Comparison of ENCODE assay signal across 24 mouse cellular contexts in genomic region chr5:34220001-34220400, GRCm38 (mm10). TPM values are rescaled to one million over a fixed set of nuclear protein-coding genes. Genes with fewer than 3 reads are reported as not detected.
"Had no signal": no experiment of that assay in that cellular context is flagged by ENCODE, and none has a peak within 500 bp of the region (broad histone marks: within the 10 kb centered on the region; RNA-seq: fewer than 3 reads in every experiment).

No protein-coding gene starts in this region.

- H3K4me1 ChIP-seq: liver, embryonic 15.5 days; midbrain, embryonic 10.5 days; midbrain, embryonic 12.5 days; neural tube, embryonic 13.5 days; neural tube, embryonic 15.5 days had no signal

- H3K27ac ChIP-seq: liver, embryonic 15.5 days; lung, embryonic 15.5 days; macrophage; midbrain, embryonic 10.5 days; midbrain, embryonic 12.5 days; neural tube, embryonic 13.5 days; neural tube, embryonic 15.5 days had no signal

- H3K9me3 ChIP-seq: liver, embryonic 15.5 days; lung, embryonic 15.5 days; megakaryocyte, embryonic 14.5 days; midbrain, embryonic 10.5 days; midbrain, embryonic 12.5 days; neural tube, embryonic 13.5 days; neural tube, embryonic 15.5 days had no signal

- DNase-seq: liver, postnatal 0 days; lung, adult 2 months; lung, postnatal 14 days; lung, postnatal 36 days; midbrain, embryonic 14.5 days; retina, postnatal 1 day; right cerebral cortex, adult 18-20 months; right cerebral cortex, postnatal 25 days; right cerebral cortex, postnatal 4 days; spleen, adult 18-20 months; thymus, adult 18-20 months; thymus, postnatal 25 days had no signal

- H3K4me3 ChIP-seq: liver, embryonic 15.5 days; lung, embryonic 15.5 days; megakaryocyte, embryonic 14.5 days; midbrain, embryonic 10.5 days; midbrain, embryonic 12.5 days; myocyte; neural tube, embryonic 13.5 days; neural tube, embryonic 15.5 days had no signal

- H3K9ac ChIP-seq: liver, embryonic 15.5 days; liver, postnatal 0 days; lung, embryonic 15.5 days; midbrain, embryonic 12.5 days; neural tube, embryonic 13.5 days; neural tube, embryonic 15.5 days had no signal

- H3K27me3 ChIP-seq: liver, embryonic 15.5 days; lung, embryonic 15.5 days; neural tube, embryonic 13.5 days; neural tube, embryonic 15.5 days had no signal

- H3K4me2 ChIP-seq: liver, embryonic 15.5 days; lung, embryonic 15.5 days; midbrain, embryonic 12.5 days; neural tube, embryonic 13.5 days; neural tube, embryonic 15.5 days had no signal

- H3K36me3 ChIP-seq: liver, embryonic 15.5 days; lung, embryonic 15.5 days; midbrain, embryonic 10.5 days; midbrain, embryonic 12.5 days; neural tube, embryonic 13.5 days; neural tube, embryonic 15.5 days had no signal

- ATAC-seq: liver, postnatal 0 days; lung, postnatal 0 days; midbrain, embryonic 16.5 days had no signal

RNA-seq across cellular contexts. Expression of gene Poln, which starts 50.8 kb away (rescaled TPM):
- polyA plus RNA-seq: macrophage; small intestine, adult 2 months had no signal
